Mouse (Mus musculus) liver, postnatal 0 days (tissue): ENCODE measurements around the gene AU022252.
A peak's percentile ranks its signal among the peaks of the same experiment; 100 is the strongest.

Source experiments
- CTCF ChIP-seq: sonication (generic); IDR thresholded peaks from 2 replicates; pipeline ENCODE4 v1.5.1; 2016; ENCODE audit warnings: antibody characterized with exemption, low read depth
- EP300 ChIP-seq: IDR thresholded peaks from 2 replicates; pipeline ENCODE4 v1.6.1; 2016; ENCODE audit warnings: antibody characterized with exemption, low read depth, mild to moderate bottlenecking

DNA sequence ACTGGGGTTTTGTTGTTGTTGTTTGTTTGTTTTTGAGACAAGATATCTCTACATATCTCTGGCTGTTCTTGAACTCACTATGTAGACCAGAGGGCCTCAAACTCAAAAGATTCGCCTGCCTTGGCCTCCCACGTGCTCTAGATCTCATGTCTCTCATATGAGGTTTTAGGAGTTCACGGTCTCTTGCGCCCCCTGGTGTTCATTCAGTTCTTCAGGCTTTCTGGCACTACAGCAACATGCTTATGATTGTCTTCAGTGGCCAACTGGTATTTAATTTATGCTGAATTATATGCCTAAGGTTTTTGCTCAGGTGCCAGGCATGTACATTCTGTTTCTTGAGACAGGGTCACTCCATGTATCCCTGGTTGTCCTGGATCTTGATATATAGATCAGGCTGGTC lies 64.8 kb downstream of the AU022252 start:
- TF ChIP-seq CTCF (peak; percentile 97), EP300 (no peak)
